Mouse (Mus musculus) MEL (cell line): ENCODE data around the gene Cntrl. TPM values are rescaled to one million over a fixed set of nuclear protein-coding genes. Genes with fewer than 3 reads are reported as not detected.

Source experiments
- DNase-seq: peaks from one replicate; pipeline ENCODE4 v3.0.0; 2011; ENCODE audit warnings: low read depth, low spot score
- H3K27ac ChIP-seq: 2 replicates; pipeline ENCODE4 v1.5.1; 2012; ENCODE audit warnings: low read depth, mild to moderate bottlenecking, control low read depth, low read length, moderate library complexity; ENCODE audit not compliant: control insufficient read depth
- H3K27me3 ChIP-seq, 2 experiments: fragments of 150-350 bp in 1 of 2; sonication (generic) in 1 of 2; 2 replicates each; pipeline ENCODE4 v1.6.1; 2012; ENCODE audit warnings: low read length in 2 of 2, mild to moderate bottlenecking in 2 of 2, improper control_type of control experiment in 1 of 2, moderate library complexity in 1 of 2; ENCODE audit not compliant: insufficient read depth in 2 of 2, control insufficient read depth in 1 of 2
- H3K36me3 ChIP-seq, 2 experiments: 2 replicates each; pipeline ENCODE4 v1.6.1; 2012 to 2014; ENCODE audit warnings: low read length in 2 of 2, improper control_type of control experiment in 1 of 2, inconsistent platforms in 1 of 2, mild to moderate bottlenecking in 1 of 2; ENCODE audit not compliant: insufficient read depth in 2 of 2, control insufficient read depth in 1 of 2
- H3K4me1 ChIP-seq, 2 experiments: fragments of 150-350 bp in 1 of 2; sonication (generic) in 1 of 2; 2 replicates each; pipeline ENCODE4 v1.6.1; 2012; ENCODE audit warnings: low read length in 2 of 2, improper control_type of control experiment in 1 of 2, mild to moderate bottlenecking in 1 of 2; ENCODE audit not compliant: insufficient read depth in 2 of 2, control insufficient read depth in 1 of 2
- H3K4me3 ChIP-seq, 2 experiments: fragments of 150-350 bp in 1 of 2; sonication (generic) in 1 of 2; 2 replicates each; pipeline ENCODE4 v1.5.1; 2012; ENCODE audit warnings: low read depth in 2 of 2, low read length in 2 of 2, mild to moderate bottlenecking in 2 of 2, moderate library complexity in 2 of 2, control low read depth in 1 of 2, improper control_type of control experiment in 1 of 2; ENCODE audit not compliant: control insufficient read depth in 1 of 2, insufficient read depth in 1 of 2
- H3K79me2 ChIP-seq: 2 replicates; pipeline ENCODE4 v1.6.1; 2012; ENCODE audit warnings: mild to moderate bottlenecking, low read length, moderate library complexity; ENCODE audit not compliant: control insufficient read depth, poor library complexity, insufficient read depth
- H3K9ac ChIP-seq: 2 replicates; pipeline ENCODE4 v1.6.1; 2012; ENCODE audit warnings: low read depth, mild to moderate bottlenecking, control low read depth, low read length, moderate library complexity; ENCODE audit not compliant: control insufficient read depth, poor library complexity, severe bottlenecking
- H3K9me3 ChIP-seq: fragments of 150-350 bp; sonication (generic); replicated peaks from 2 replicates; pipeline ENCODE4 v1.6.1; 2012; ENCODE audit warnings: mild to moderate bottlenecking, low read length, improper control_type of control experiment, moderate library complexity; ENCODE audit not compliant: insufficient read depth
- BHLHE40 ChIP-seq: IDR thresholded peaks from 2 replicates; pipeline ENCODE4 v1.6.1; 2012; ENCODE audit warnings: low read depth, mild to moderate bottlenecking, inconsistent platforms, low read length, improper control_type of control experiment, borderline replicate concordance
- CHD1 ChIP-seq: IDR thresholded peaks from 2 replicates; pipeline ENCODE4 v1.6.1; 2012; ENCODE audit warnings: low read depth, mild to moderate bottlenecking, inconsistent platforms, low read length, improper control_type of control experiment
- CTCF ChIP-seq, 3 experiments: IDR thresholded peaks in 2 of 3; conservative IDR thresholded peaks in 1 of 3; 2 replicates each; pipeline ENCODE4 v1.5.1; 2011 to 2012; ENCODE audit warnings: low read length in 3 of 3, low read depth in 2 of 3, mild to moderate bottlenecking in 2 of 3, improper control_type of control experiment in 1 of 3, inconsistent platforms in 1 of 3, mixed read lengths in 1 of 3, moderate library complexity in 1 of 3; ENCODE audit not compliant: control insufficient read depth in 1 of 3, insufficient read depth in 1 of 3, poor library complexity in 1 of 3, severe bottlenecking in 1 of 3
- ELF1 ChIP-seq: IDR thresholded peaks from 2 replicates; pipeline ENCODE4 v1.6.1; 2014; ENCODE audit warnings: low read depth, mild to moderate bottlenecking, inconsistent platforms, low read length, improper control_type of control experiment, moderate library complexity
- EP300 ChIP-seq, 2 experiments: IDR thresholded peaks; 2 replicates each; pipeline ENCODE4 v1.6.1; 2011; ENCODE audit warnings: improper control_type of control experiment in 2 of 2, low read length in 2 of 2, low read depth in 1 of 2, mild to moderate bottlenecking in 1 of 2
- ETS1 ChIP-seq: IDR thresholded peaks from 2 replicates; pipeline ENCODE4 v1.6.1; 2012; ENCODE audit warnings: low read depth, mild to moderate bottlenecking, inconsistent platforms, low read length, improper control_type of control experiment, moderate library complexity
- GATA1 ChIP-seq: IDR thresholded peaks from 2 replicates; pipeline ENCODE4 v1.6.1; 2011; ENCODE audit warnings: low read depth, low read length, improper control_type of control experiment
- HCFC1 ChIP-seq: IDR thresholded peaks from 2 replicates; pipeline ENCODE4 v1.6.1; 2012; ENCODE audit warnings: low read depth, mild to moderate bottlenecking, inconsistent platforms, low read length, improper control_type of control experiment, moderate library complexity
- MAFK ChIP-seq: IDR thresholded peaks from 2 replicates; pipeline ENCODE4 v1.6.1; 2011; ENCODE audit warnings: low read depth, mild to moderate bottlenecking, low read length, improper control_type of control experiment, borderline replicate concordance
- MAX ChIP-seq: IDR thresholded peaks from 2 replicates; pipeline ENCODE4 v1.6.1; 2011; ENCODE audit warnings: low read length, improper control_type of control experiment
- MAZ ChIP-seq: IDR thresholded peaks from 2 replicates; pipeline ENCODE4 v1.6.1; 2012; ENCODE audit warnings: low read depth, mild to moderate bottlenecking, inconsistent platforms, low read length, improper control_type of control experiment
- MXI1 ChIP-seq: IDR thresholded peaks from 2 replicates; pipeline ENCODE4 v1.6.1; 2011; ENCODE audit warnings: mild to moderate bottlenecking, low read depth, low read length, improper control_type of control experiment
- MYB ChIP-seq: IDR thresholded peaks from 2 replicates; pipeline ENCODE4 v1.6.1; 2011; ENCODE audit warnings: mild to moderate bottlenecking, low read depth, low read length, improper control_type of control experiment
- MYC ChIP-seq: IDR thresholded peaks from 2 replicates; pipeline ENCODE4 v1.6.1; 2011; ENCODE audit warnings: low read depth, mild to moderate bottlenecking, low read length, improper control_type of control experiment, moderate library complexity
- POLR2A ChIP-seq, 2 experiments: IDR thresholded peaks; 2 replicates each; pipeline ENCODE4 v1.6.1; 2011 to 2012; ENCODE audit warnings: low read length in 2 of 2, mild to moderate bottlenecking in 2 of 2, control low read depth in 1 of 2, improper control_type of control experiment in 1 of 2, low read depth in 1 of 2, moderate library complexity in 1 of 2; ENCODE audit not compliant: control insufficient read depth in 1 of 2, insufficient read depth in 1 of 2, poor library complexity in 1 of 2
- POLR2AphosphoS2 ChIP-seq: IDR thresholded peaks from 2 replicates; pipeline ENCODE4 v1.6.1; 2011; ENCODE audit warnings: low read length, improper control_type of control experiment
- POLR2AphosphoS5 ChIP-seq: IDR thresholded peaks from 2 replicates; pipeline ENCODE4 v1.6.1; 2012; ENCODE audit warnings: low read depth, borderline replicate concordance, mild to moderate bottlenecking, inconsistent platforms, low read length, moderate library complexity, mixed read lengths
- SIN3A ChIP-seq: IDR thresholded peaks from 2 replicates; pipeline ENCODE4 v1.6.1; 2012; ENCODE audit warnings: low read length, improper control_type of control experiment, inconsistent platforms
- SMC3 ChIP-seq: IDR thresholded peaks from 2 replicates; pipeline ENCODE4 v1.6.1; 2011; ENCODE audit warnings: low read depth, low read length, improper control_type of control experiment
- TAL1 ChIP-seq: IDR thresholded peaks from 2 replicates; pipeline ENCODE4 v1.6.1; 2012; ENCODE audit warnings: mild to moderate bottlenecking, inconsistent platforms, low read length, moderate library complexity, mixed read lengths
- TCF12 ChIP-seq: IDR thresholded peaks from 2 replicates; pipeline ENCODE4 v1.6.1; 2014; ENCODE audit warnings: low read depth, mild to moderate bottlenecking, inconsistent platforms, low read length, improper control_type of control experiment, moderate library complexity
- UBTF ChIP-seq: IDR thresholded peaks from 2 replicates; pipeline ENCODE4 v1.6.1; 2012; ENCODE audit warnings: low read depth, mild to moderate bottlenecking, inconsistent platforms, low read length, improper control_type of control experiment, moderate library complexity, borderline replicate concordance; ENCODE audit not compliant: insufficient read depth
- USF1 ChIP-seq: IDR thresholded peaks from 2 replicates; pipeline ENCODE4 v1.6.1; 2014; ENCODE audit warnings: low read depth, mild to moderate bottlenecking, inconsistent platforms, low read length, improper control_type of control experiment, moderate library complexity
- polyA plus RNA-seq, 2 experiments: library from polyadenylated mRNA; stranded (reverse) in 1 of 2; unstranded in 1 of 2; fragments of >175 nt in 1 of 2; fragments of >200 nt in 1 of 2; gene quantifications; 2 replicates each; pipeline versions ENCODE4 v1.2.1 to v1.2.4; 2012; ENCODE audit warnings: low replicate concordance in 2 of 2, low read depth in 1 of 2; ENCODE audit not compliant: insufficient read length in 2 of 2, insufficient read depth in 1 of 2, missing spikeins in 1 of 2
- total RNA-seq: library from RNA; depleted of rRNA; stranded (reverse); fragments of 300-350 nt; gene quantifications from 2 replicates; pipeline ENCODE4 v1.2.3, GENCODE M21; 2012

Gene Cntrl
- total and polyA plus RNA-seq, 3 experiments, result 17.0 to 24.0 TPM; not detected in 1

- peaks cover 36 to 37% of the 10 kb centered on the region in 2 experiments for H3K36me3 ChIP-seq
- TF ChIP-seq MAX, result no peak
- 0 out of 2 replicates have a peak, but pooled peaks have one; percentile 27 for TF ChIP-seq POLR2AphosphoS2
- 0 out of 2 replicates have a peak, but pooled peaks have one; percentile 19 for TF ChIP-seq ELF1
- TF ChIP-seq CHD1, result peak; percentile 91
- TF ChIP-seq MXI1, result peak; percentile 18; the same call in 1 of the 2 replicates
- peak; percentile 79 for TF ChIP-seq SIN3A
- TF ChIP-seq MAZ, result 0 out of 2 replicates have a peak, but pooled peaks have one; percentile 25
- TF ChIP-seq MYC, result 0 out of 2 replicates have a peak, but pooled peaks have one; percentile 49
- 0 out of 2 replicates have a peak, but pooled peaks have one; percentile 9 for TF ChIP-seq HCFC1
- TF ChIP-seq ETS1, result 0 out of 2 replicates have a peak, but pooled peaks have one; percentile 27
- TF ChIP-seq SMC3, result peak; percentile 8; the same call in 1 of the 2 replicates
- TF ChIP-seq TCF12, result 0 out of 2 replicates have a peak, but pooled peaks have one; percentile 14
- TF ChIP-seq EP300 (IDR thresholded peaks at IDR 0.05; ENCODE audit: low read depth in 1 of 2, low read length in 2 of 2), result peak in 1 of 2 experiments; percentile 82; a peak in 2 of 4 replicates
- TF ChIP-seq UBTF, result no peak
- TF ChIP-seq POLR2A (IDR thresholded peaks at IDR 0.05; ENCODE audit: control insufficient read depth in 1 of 2, insufficient read depth in 1 of 2, low read depth in 1 of 2, low read length in 2 of 2, poor library complexity in 1 of 2), result no peak
- TF ChIP-seq, all 39 proteins: peak for 12
- H3K4me1 ChIP-seq, result peaks cover 9 to 24% of the 10 kb centered on the region in 2 experiments
- H3K27ac ChIP-seq, result peak overlapping the region; percentile 30; the same call in 1 of the 2 replicates
- peaks cover 58% of the 10 kb centered on the region for H3K79me2 ChIP-seq
- no peaks in the 10 kb centered on the region for H3K27me3 ChIP-seq
- DNase-seq, result peak; percentile 90
- no peaks in the 10 kb centered on the region for H3K9me3 ChIP-seq
- H3K9ac ChIP-seq, result peak overlapping the region; percentile 1; the same call in 1 of the 2 replicates
- peak overlapping the region; percentile 3 to 36; a peak in 2 of 4 replicates for H3K4me3 ChIP-seq
Measured at GRCm38 (mm10) chr2:35195626-35196544, 86.6 kb downstream of the Cntrl start.

GRCm38 (mm10) chr2:35199541-35199940 lies 90.2 kb downstream of the Cntrl start:
- H3K4me1 ChIP-seq, result peaks cover 9 to 27% of the 10 kb centered on the region in 2 experiments
- peak overlapping the region; percentile 96 to 98 for H3K4me3 ChIP-seq
- H3K27ac ChIP-seq, result peak overlapping the region; percentile 88
- H3K9ac ChIP-seq, result peak overlapping the region; percentile 97
- DNase-seq, result peak; percentile 71
- H3K79me2 ChIP-seq, result peaks cover 44% of the 10 kb centered on the region
- no peak for TF ChIP-seq CTCF (IDR thresholded peaks at IDR 0.05 in 2 of 3, conservative IDR thresholded peaks at IDR 0.05 in 1 of 3; ENCODE audit: control insufficient read depth in 1 of 3, insufficient read depth in 1 of 3, low read depth in 2 of 3, low read length in 3 of 3, poor library complexity in 1 of 3, severe bottlenecking in 1 of 3)
- 0 out of 2 replicates have a peak, but pooled peaks have one; percentile 20 for TF ChIP-seq POLR2AphosphoS2
- no peak for TF ChIP-seq POLR2AphosphoS5
- TF ChIP-seq GATA1, result peak; percentile 58
- TF ChIP-seq CHD1, result no peak
- TF ChIP-seq BHLHE40, result no peak
- TF ChIP-seq MAX, result no peak
- peak; percentile 15; the same call in 1 of the 2 replicates for TF ChIP-seq MXI1
- TF ChIP-seq HCFC1, result no peak; the same call in 1 of the 2 replicates
- peak; percentile 74 for TF ChIP-seq SIN3A
- peak; percentile 29 for TF ChIP-seq TAL1
- TF ChIP-seq ELF1, result no peak
- 0 out of 2 replicates have a peak, but pooled peaks have one; percentile 39 for TF ChIP-seq MAZ
- TF ChIP-seq MAFK, result no peak
- no peak for TF ChIP-seq MYB
- peak; percentile 7 to 48; a peak in 2 of 4 replicates for TF ChIP-seq EP300 (IDR thresholded peaks at IDR 0.05; ENCODE audit: low read depth in 1 of 2, low read length in 2 of 2)
- TF ChIP-seq USF1, result no peak
- H3K36me3 ChIP-seq, result peaks cover 15 to 38% of the 10 kb centered on the region in 2 experiments
- no peaks in the 10 kb centered on the region for H3K27me3 ChIP-seq
- no peaks in the 10 kb centered on the region for H3K9me3 ChIP-seq
